Mouse (Mus musculus) midbrain, embryonic 16.5 days (tissue): ENCODE measurements around the gene Klhl11. TPM values are rescaled to one million over a fixed set of nuclear protein-coding genes. Genes with fewer than 3 reads are reported as not detected.
A peak's percentile ranks its signal among the peaks of the same experiment; 100 is the strongest.

Experiments
- ATAC-seq: fragments of 200-750 bp; cut with Nextera tagmentation; 2 replicates; pipeline ENCODE4 v1.8.0; 2017; ENCODE audit warnings: moderate TSS enrichment
- H3K27ac ChIP-seq: fragments of 300-500 bp; sonication (generic); 2 replicates; pipeline ENCODE4 v1.5.1; 2014; ENCODE audit warnings: mild to moderate bottlenecking, low read length, mixed read lengths
- H3K27me3 ChIP-seq: fragments of 300-500 bp; sonication (generic); 2 replicates; pipeline ENCODE4 v1.6.1; 2014; ENCODE audit warnings: low read depth, low read length, mixed read lengths; ENCODE audit not compliant: control insufficient read depth, insufficient read depth
- H3K36me3 ChIP-seq: fragments of 300-500 bp; sonication (generic); 2 replicates; pipeline ENCODE4 v1.6.1; 2014; ENCODE audit warnings: mild to moderate bottlenecking, low read length, moderate library complexity, mixed read lengths; ENCODE audit not compliant: control insufficient read depth, insufficient read depth
- H3K4me1 ChIP-seq: fragments of 300-500 bp; sonication (generic); 2 replicates; pipeline ENCODE4 v1.6.1; 2014; ENCODE audit warnings: mild to moderate bottlenecking, low read length, mixed read lengths; ENCODE audit not compliant: control insufficient read depth, insufficient read depth
- H3K4me2 ChIP-seq: fragments of 300-500 bp; sonication (generic); 2 replicates; pipeline ENCODE4 v1.6.1; 2014; ENCODE audit warnings: mild to moderate bottlenecking, low read length, mixed read lengths
- H3K4me3 ChIP-seq: fragments of 300-500 bp; sonication (generic); 2 replicates; pipeline ENCODE4 v1.5.1; 2014; ENCODE audit warnings: low read depth, mild to moderate bottlenecking, low read length, moderate library complexity, mixed read lengths
- H3K9ac ChIP-seq: fragments of 300-500 bp; sonication (generic); 2 replicates; pipeline ENCODE4 v1.6.1; 2014; ENCODE audit warnings: low read depth, low read length, mixed read lengths
- H3K9me3 ChIP-seq: fragments of 300-500 bp; sonication (generic); replicated peaks from 2 replicates; pipeline ENCODE4 v1.6.1; 2014; ENCODE audit warnings: mild to moderate bottlenecking, low read length, mixed read lengths; ENCODE audit not compliant: control insufficient read depth, poor library complexity, severe bottlenecking
- WGBS: fragments of 180-500 bp; shearing (Covaris S2); extraction: QIAGEN DNeasy Blood & Tissue Kit; methylation state at CpG from one replicate; pipeline ENCODE4 v1.1.7; 2014; 5-methylcytosine and 5-hydroxymethylcytosine counted together
- polyA plus RNA-seq: library from polyadenylated mRNA; unstranded; fragments of >200 nt; fragmentation: Nextera tagmentation; extraction: Ambion mirVana; gene quantifications from 2 replicates; pipeline ENCODE4 v1.2.1, GENCODE M21; 2015

Klhl11 gene
- polyA plus RNA-seq, 1 experiment from 2014 or later = 10.3 TPM

GRCm38 (mm10) chr11:100484461-100484860 is 11.9 kb upstream of the Klhl11 start:
- Histone ChIP-seq H3K9ac (no peak overlapping the region), H3K4me1 (no peaks in the 10 kb centered on the region), H3K36me3 (peaks cover 49% of the 10 kb centered on the region), H3K4me2 (no peak overlapping the region), H3K9me3 (no peaks in the 10 kb centered on the region), H3K27me3 (no peaks in the 10 kb centered on the region), H3K4me3 (no peak overlapping the region), H3K27ac (no peak overlapping the region)
- no peak for ATAC-seq
- 94% methylated on average over 3 of the region's 3 CpGs for WGBS

DNA sequence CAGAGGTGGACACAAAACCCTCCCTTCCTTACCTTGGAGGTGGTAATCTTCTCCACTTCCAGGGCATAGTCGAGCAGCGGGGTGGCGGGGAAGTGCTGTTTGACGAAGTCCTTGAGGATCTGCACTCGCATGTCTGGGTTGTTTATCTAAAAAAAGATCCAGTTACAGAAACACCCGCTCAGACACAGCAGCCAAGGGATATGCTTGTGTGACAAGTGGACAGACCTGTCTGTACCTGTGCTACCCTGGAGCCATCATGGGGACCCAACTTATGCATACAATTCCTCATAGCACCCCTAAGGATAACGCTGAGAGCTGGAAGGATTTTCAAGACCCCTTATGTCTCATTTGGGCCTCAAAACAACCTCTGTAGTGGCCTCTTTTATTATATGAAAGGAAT is 6.6 kb upstream of the Klhl11 start:
- Histone ChIP-seq H3K36me3 (peaks cover 62% of the 10 kb centered on the region), H3K27me3 (no peaks in the 10 kb centered on the region), H3K9ac (no peak overlapping the region), H3K9me3 (no peaks in the 10 kb centered on the region), H3K4me3 (no peak overlapping the region), H3K27ac (no peak overlapping the region), H3K4me1 (no peaks in the 10 kb centered on the region), H3K4me2 (no peak overlapping the region)
- WGBS = 91% methylated on average over 7 of the region's 7 CpGs
- ATAC-seq = no peak

DNA sequence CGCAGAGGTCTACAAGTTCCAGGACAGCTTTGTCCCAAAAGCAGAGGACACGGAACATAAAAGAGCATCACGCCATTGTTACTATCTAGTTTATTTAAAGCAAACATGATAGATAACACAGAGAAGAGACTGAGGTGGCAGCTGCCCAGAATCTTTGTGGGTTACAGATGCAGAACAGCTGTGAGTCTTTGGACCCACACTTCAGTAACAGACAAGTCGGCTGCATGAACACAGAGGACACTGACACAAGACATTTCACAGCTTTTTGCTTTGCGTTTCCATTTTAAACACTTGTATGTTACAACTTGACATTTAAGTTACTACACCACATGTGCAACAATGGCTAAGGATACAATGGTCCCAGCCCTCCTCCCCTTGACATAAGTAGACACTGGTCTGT is 3.7 kb upstream of the Klhl11 start:
- no peaks in the 10 kb centered on the region for H3K9me3 ChIP-seq
- H3K4me1 ChIP-seq = 0 out of 2 replicates have a peak, but pooled peaks cover 3% of the 10 kb centered on the region
- ATAC-seq = no peak
- peaks cover 39% of the 10 kb centered on the region for H3K36me3 ChIP-seq
- no peak overlapping the region for H3K4me3 ChIP-seq
- no peak overlapping the region for H3K9ac ChIP-seq
- H3K27ac ChIP-seq = no peak overlapping the region
- WGBS = 94% methylated on average over 5 of the region's 5 CpGs
- no peak overlapping the region for H3K4me2 ChIP-seq
- H3K27me3 ChIP-seq = no peaks in the 10 kb centered on the region

GRCm38 (mm10) chr11:100472935-100473295 is 374 bp upstream of the Klhl11 start:
- Histone ChIP-seq H3K9me3 (no peaks in the 10 kb centered on the region), H3K27me3 (no peaks in the 10 kb centered on the region), H3K4me1 (peaks cover 23% of the 10 kb centered on the region), H3K4me3 (peak overlapping the region; percentile 96), H3K9ac (no peak overlapping the region), H3K36me3 (peaks cover 13% of the 10 kb centered on the region; the same call in 1 of the 2 replicates), H3K4me2 (peak overlapping the region; percentile 35; the same call in 1 of the 2 replicates), H3K27ac (peak overlapping the region; percentile 91; the same call in 1 of the 2 replicates)
- peak; percentile 46; the same call in 1 of the 2 replicates for ATAC-seq
- 32% methylated on average over 5 of the region's 5 CpGs for WGBS

DNA sequence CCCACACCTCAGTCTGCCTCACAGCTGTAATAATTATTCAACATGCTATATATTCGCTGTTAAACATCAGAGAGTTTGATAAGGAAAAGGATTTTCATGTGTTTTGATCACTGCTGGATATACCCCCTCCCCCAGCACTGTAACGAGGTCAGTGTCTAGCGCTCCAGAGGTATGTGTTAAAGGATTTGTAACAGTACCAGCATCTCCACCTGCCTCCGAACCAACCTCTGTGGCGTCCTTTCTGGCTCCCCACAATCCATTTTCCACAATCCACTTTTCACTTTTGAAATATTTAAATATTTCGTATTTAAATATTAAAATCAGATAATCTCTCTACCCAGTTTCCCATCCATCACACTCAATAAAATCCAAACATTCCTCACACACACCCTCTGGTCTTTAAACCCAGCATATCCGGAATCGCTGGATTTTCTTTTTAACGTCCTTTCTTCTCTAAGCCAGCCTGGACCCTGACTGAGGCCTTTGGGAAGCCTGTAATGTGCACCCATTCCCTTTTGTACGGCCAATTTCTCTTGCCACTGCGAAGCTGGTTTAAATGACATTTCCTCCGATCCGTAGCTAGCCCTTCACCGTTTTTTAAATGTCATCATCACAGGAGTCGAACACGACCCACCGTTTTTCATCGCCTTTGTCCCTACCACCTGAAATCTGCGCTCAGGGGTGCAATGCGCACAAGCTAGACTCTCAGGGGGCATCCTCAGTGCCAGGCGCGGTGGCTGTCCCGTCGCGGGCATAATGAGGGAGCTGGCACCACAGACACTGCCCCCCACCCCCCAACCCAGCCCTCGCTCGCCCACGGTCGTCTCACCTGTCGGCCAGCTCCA is 967 bp downstream of the Klhl11 start:
- peak; percentile 60 for ATAC-seq
- H3K4me2 ChIP-seq = peak overlapping the region; percentile 64
- H3K9ac ChIP-seq = peak overlapping the region; percentile 95
- H3K36me3 ChIP-seq = 0 out of 2 replicates have a peak, but pooled peaks cover 6% of the 10 kb centered on the region
- 3% methylated on average over 29 of the region's 30 CpGs for WGBS
- H3K4me3 ChIP-seq = peak overlapping the region; percentile 96
- H3K27me3 ChIP-seq = no peaks in the 10 kb centered on the region
- peak overlapping the region; percentile 91 for H3K27ac ChIP-seq
- no peaks in the 10 kb centered on the region for H3K9me3 ChIP-seq
- peaks cover 23% of the 10 kb centered on the region for H3K4me1 ChIP-seq

DNA sequence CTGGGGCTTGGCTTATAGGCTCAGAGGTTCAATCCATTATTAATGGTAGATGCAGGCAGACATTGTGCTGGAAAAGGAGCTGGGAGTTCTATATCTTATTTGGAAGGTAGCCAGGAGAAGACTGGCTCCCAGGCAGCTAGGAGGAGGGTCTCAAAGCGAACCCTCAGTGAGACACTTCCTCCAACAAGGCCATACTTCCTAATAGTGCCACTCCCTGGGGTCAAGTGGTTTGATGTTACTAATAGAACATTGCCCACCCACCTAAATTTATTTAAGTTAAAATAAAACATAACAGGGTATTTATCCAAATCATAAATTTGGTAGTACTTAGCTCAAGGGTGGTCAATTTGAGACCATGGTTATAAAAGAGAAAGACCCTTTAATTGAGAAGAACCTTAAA is 6.7 kb downstream of the Klhl11 start:
- Histone ChIP-seq H3K9me3 (no peaks in the 10 kb centered on the region), H3K4me2 (no peak overlapping the region), H3K27me3 (no peaks in the 10 kb centered on the region), H3K27ac (no peak overlapping the region), H3K9ac (no peak overlapping the region), H3K36me3 (peaks cover 10% of the 10 kb centered on the region; the same call in 1 of the 2 replicates), H3K4me3 (no peak overlapping the region), H3K4me1 (peaks cover 18% of the 10 kb centered on the region)
- WGBS = 79% methylated on average over 1 of the region's 1 CpGs
- ATAC-seq = no peak

- no peak overlapping the region for H3K9ac ChIP-seq
- no peak overlapping the region for H3K27ac ChIP-seq
- H3K36me3 ChIP-seq = peaks cover 10% of the 10 kb centered on the region; the same call in 1 of the 2 replicates
- no peak overlapping the region for H3K4me3 ChIP-seq
- no peaks in the 10 kb centered on the region for H3K27me3 ChIP-seq
- 84% methylated on average over 1 of the region's 1 CpGs for WGBS
- no peaks in the 10 kb centered on the region for H3K9me3 ChIP-seq
- H3K4me2 ChIP-seq = no peak overlapping the region
- no peak for ATAC-seq
- peaks cover 12% of the 10 kb centered on the region for H3K4me1 ChIP-seq
These were observed 7.2 kb downstream of the Klhl11 start for GRCm38 (mm10) chr11:100465229-100465792.

GRCm38 (mm10) chr11:100462699-100463098 is 9.8 kb downstream of the Klhl11 start:
- ATAC-seq = no peak
- Histone ChIP-seq H3K9ac (no peak overlapping the region), H3K27me3 (no peaks in the 10 kb centered on the region), H3K27ac (no peak overlapping the region), H3K4me3 (no peak overlapping the region), H3K4me2 (no peak overlapping the region), H3K4me1 (0 out of 2 replicates have a peak, but pooled peaks cover 2% of the 10 kb centered on the region), H3K36me3 (peaks cover 10% of the 10 kb centered on the region; the same call in 1 of the 2 replicates), H3K9me3 (no peaks in the 10 kb centered on the region)
- WGBS = 95% methylated on average over 10 of the region's 10 CpGs

GRCm38 (mm10) chr11:100457711-100458110 is 14.8 kb downstream of the Klhl11 start:
- WGBS = 95% methylated on average over 5 of the region's 5 CpGs
- Histone ChIP-seq H3K4me1 (0 out of 2 replicates have a peak, but pooled peaks cover 2% of the 10 kb centered on the region), H3K4me3 (no peak overlapping the region), H3K27ac (no peak overlapping the region), H3K27me3 (no peaks in the 10 kb centered on the region), H3K36me3 (peaks cover 10% of the 10 kb centered on the region; the same call in 1 of the 2 replicates), H3K4me2 (no peak overlapping the region), H3K9ac (no peak overlapping the region), H3K9me3 (no peaks in the 10 kb centered on the region)
- ATAC-seq = no peak
